Mouse (Mus musculus) brain, embryonic 14.5 days (tissue): ENCODE data around the gene Kcnk10.

Experiments
- CTCF ChIP-seq: fragments of 200-500 bp; IDR thresholded peaks from 2 replicates; pipeline ENCODE4 v1.5.1; 2012; ENCODE audit warnings: inconsistent platforms, mild to moderate bottlenecking, moderate library complexity, borderline replicate concordance; ENCODE audit not compliant: insufficient read depth, insufficient read length; ENCODE audit errors: extremely low read depth
- POLR2A ChIP-seq: fragments of 200-500 bp; IDR thresholded peaks from 2 replicates; pipeline ENCODE4 v1.6.1; 2012; ENCODE audit warnings: mild to moderate bottlenecking, inconsistent platforms, borderline replicate concordance; ENCODE audit not compliant: poor library complexity, insufficient read depth, insufficient read length, severe bottlenecking; ENCODE audit errors: extremely low read depth

DNA sequence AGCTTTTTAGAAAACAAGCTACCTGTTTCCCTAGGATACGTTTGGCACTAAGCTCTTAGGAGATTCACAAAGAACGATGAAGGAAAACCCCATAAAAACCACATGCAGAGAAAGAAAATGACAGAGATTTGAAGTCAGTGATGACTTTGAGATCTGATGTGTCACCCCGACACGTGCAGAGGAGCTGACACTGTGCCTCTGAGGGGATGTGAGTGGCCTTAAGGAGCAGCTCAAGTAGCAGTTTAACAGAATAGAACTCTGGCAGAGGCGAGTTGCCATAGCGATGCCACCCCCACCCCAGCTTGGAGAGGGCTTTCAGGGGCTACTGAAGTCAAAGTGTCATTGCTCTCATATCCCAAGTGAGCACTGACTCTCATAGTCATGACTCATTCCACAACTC, 158.3 kb downstream of the Kcnk10 start:
- TF ChIP-seq CTCF: no peak
- TF ChIP-seq POLR2A: no peak
